Mouse (Mus musculus) megakaryocyte, embryonic 14.5 days (primary cell): ENCODE results near the gene Gnl1.

Experiments used
- FLI1 ChIP-seq: IDR thresholded peaks from 2 replicates; pipeline ENCODE4 v1.6.1; 2012; ENCODE audit warnings: low read length, inconsistent platforms, mixed read lengths
- GATA1 ChIP-seq: IDR thresholded peaks from 3 replicates; pipeline ENCODE4 v1.6.1; 2012; ENCODE audit warnings: mixed read lengths, low read length, inconsistent platforms, borderline replicate concordance

- TF ChIP-seq GATA1 (no peak), FLI1 (no peak)
Measured at GRCm38 (mm10) chr17:36025901-36026300, 46.2 kb downstream of the Gnl1 start.
